Mouse (Mus musculus): ENCODE results near the gene Clstn1.

Gene Clstn1

DNA sequence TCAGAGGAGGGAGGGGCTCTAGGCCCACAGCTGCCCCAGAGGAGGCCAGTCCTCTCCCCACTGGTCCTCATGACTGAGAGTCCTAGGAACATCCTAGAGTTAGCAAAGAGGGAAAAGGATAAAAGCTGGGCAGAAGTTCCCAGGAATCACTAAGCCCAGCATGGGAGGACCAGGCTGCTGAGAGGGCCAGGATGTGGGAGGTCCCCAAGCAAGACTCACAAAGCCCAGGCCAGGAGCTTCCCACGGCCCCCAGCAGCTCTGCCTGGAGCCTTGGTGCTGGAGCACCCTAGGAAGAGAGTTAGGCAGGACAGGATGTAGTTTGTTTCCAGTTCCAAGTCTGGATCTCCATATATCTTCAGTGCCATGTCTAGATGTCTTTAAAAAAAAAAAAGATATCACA, 91.7 kb downstream of the Clstn1 start:
- no peak for DNase-seq (ENCODE audit: low spot score)

DNA sequence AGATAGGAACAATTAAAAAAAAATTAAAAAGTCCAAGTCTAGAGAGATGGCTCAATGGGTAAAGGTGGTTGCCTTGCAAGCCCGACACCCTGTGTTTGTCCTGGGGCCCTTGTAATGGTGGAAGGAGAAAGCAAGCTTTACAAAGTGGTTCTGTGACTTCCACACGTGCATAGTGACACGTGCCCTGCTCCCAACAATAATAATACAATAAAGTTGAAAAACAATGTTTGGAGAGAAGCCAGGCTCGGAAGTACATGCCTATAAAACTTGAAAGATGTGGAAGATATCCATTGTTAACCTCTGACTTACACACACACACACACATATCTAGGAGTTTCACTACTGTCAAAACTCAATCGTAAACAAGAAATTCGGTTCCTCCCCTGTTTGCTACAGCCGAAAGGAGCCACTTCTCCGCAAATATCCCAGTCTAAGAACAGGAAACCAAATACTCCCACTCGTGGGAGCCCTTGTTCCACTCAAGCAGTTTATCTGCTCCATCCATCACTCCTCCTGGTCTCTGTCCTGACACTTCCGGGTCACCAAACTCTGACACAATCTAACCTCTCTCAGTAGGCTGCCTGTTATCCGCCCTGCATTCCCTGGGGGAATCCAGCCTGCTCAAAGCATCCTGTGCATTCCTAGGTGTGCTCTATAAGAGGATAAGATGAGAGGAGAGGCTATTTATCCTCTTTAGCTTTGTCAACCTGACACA, 92.9 kb downstream of the Clstn1 start:
- DNase-seq (ENCODE audit: low spot score): no peak

DNA sequence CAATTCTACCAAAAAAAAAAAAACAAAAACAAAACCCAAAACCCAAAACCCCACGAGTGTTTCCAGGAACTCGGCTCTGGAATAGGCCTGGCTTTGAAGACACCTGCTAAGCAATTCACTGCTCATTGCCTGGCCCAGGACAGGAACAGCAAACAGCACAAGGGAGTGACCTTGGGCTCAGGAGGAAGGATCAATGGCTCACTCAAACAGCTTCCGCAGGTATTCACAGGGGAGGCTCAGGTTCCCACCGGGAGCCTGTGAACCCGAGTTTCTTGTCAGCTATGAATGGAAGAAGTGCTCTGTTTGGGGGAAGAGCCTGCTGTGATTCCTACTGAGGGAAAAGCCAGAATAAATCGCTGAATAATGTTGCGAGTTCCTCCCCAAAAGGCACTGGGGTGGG, 97.6 kb downstream of the Clstn1 start:
- DNase-seq (ENCODE audit: low spot score): no peak

DNA sequence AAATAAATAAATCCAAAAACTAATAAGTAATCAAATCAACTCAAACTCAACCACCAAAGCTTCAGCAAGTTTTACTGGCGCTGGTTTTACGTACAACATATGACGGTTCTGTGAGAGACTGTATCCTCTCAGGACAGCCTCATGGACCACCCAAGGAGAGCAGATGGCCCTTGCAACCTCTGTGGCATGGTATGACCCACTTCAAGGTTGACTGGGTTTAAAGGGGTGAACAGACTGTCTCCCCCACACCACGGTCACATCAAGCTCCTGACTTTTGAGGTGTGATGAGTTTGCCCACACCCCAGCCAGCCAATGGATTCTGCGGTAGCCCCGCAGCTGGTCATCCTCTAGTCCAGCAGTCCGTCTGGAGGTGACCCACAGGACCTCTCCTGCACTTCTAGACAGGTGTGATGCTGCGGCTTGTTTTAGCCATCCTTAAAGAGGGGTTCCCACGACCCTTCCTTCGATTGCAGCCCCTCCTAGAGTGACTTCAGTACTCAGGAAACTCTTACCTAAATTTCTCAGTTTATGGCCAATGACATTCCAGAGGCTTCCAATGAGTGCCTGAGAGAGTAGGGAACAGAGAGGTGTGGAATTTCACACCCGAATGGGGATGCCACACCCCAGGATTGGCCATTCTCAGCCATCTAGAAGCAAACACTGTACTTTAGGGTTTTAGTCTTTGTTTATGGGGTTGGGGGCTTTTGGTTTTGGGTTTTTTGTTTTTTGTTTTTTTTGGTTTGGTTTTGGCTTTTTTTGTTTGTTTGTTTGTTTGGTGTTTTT, 98.8 kb downstream of the Clstn1 start:
- no peak for DNase-seq (ENCODE audit: low spot score)

DNA sequence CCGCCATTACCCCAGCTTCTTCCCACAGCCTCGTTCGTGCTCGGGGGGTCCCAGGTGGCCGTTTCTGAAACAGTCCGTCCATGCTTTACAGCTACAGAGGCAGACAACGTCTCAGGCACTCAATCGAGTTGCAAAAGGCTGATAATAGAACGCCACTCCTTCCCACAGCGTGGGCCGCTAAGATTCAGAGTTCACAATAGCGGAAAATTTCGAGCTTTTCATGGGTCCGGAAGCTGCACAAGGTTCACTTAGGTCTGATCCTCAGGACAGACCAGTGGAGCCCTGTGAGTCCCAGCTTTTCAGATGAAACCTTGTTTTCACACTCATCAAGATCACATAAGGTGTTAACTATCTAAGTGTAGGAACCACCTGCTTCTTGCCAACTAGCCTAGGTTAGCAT, 102.6 kb downstream of the Clstn1 start:
- DNase-seq (ENCODE audit: low spot score): no peak

DNA sequence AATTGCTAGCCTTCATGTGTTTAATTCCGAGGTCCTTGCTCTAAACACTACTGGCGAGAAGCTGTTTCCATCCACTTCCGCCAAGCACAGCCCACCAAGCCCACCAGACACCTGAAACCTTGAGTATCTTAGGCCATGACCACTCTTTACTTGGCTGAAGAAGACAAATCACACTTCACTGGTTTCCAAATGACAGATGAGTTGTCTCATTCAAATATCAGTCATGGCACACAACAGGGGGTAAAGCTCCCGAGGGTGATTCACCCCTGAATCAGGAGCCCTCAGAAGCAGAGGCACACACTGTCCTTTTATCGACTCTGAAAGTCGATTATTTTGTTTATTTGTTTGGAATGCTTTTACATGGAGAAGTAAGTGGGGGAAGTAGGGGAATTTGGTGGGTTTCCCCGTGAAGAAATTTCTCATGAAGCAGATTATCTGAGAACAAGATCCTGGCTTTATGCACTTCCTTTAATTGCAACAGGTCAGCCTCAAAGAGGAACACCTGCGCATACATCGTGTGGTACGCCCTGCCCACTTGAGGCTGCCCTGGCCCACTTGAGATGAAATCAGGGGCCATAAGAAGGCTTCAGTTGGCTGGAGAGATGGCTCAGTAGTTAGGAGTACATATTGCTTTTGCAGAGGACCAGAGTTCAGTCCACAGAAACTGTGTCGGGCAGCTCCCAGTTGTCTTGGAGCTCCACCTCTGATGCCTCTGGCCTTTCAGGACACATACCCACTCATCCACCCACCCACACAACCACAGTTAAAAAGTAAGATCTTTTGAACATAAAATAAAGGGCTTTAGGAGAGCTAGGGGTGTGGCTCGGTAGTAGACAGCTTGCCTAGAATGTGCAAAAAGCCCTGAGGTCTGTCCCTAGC, 103.8 kb downstream of the Clstn1 start:
- DNase-seq (ENCODE audit: low spot score): no peak

DNA sequence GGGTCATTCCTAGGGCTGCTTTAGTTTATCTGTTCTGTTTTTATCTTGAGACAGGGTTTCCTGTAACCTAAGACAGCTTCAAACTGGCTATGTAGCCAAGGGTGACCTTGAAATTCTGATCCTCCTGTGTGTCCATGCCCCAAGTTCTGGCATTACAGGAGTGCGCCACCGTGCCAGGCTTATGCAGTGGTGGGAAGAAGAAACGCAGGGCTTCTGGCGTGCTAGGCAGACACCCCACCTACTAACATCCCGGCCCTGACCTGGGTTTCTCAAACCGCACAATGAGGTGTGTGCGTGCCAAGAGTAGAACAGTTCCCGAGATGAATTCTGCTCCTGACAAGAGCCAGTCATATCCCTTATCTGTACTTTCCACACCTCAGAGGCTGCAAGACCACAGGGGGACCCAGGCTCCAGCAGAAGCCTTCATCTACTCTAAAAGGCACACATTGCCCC, 104.6 kb downstream of the Clstn1 start:
- no peak for DNase-seq (ENCODE audit: low spot score)

DNA sequence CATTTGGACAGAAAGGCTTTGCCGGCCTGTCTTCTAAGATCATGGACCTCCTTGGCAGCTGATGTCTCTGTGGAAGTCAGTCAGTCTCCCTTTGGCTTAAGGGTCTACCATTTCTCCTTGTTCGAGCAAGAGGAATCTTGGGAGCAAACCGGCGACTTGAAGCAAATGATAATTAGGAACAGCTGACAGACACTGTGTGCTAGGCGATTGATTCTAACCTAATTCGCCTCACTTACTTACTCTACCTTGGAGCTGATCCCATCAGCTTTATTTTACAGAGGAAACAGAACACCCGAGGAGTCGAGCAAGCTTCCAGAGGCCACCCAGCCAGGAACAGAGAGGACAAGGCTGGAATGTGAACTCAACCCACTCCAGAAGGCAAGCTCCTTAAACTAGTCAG, 105.1 kb downstream of the Clstn1 start:
- DNase-seq (ENCODE audit: low spot score): no peak

DNA sequence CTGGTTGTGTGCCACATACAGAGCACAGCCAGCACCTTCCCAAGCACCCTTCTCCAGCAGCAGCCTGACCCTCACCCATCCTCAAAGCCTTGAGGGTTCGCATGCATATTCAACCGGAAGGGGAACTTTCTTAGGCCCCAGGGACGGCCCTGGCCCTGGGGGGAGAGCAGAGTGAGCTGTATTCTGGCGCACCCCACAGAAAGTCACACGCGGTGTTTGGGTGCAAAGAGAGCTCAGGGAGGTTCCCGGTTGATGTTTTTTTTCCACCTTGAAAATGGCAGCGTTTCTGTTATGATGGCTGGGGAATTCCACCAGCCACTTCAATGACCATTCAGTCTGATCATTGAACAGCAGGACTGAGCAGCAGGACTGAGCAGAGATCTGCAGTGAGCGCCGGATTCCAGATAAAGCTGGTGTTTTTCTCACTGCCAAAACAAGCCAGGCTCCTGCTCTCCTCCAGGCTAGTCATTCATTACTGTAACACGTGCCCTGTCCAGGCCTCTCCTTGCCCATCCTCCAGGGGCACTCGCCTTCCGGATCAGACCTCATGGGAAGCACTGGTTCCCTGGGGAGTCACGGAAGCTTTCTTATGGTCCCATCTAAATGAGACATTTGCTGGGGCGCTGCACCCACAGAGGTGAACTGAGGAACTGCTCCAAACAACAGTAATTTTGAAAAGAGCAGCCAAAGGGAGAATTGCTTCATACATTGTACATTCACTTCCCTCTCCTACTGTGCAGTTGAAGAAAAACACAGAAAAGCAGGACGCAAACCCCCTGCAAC, 110.1 kb downstream of the Clstn1 start:
- no peak for DNase-seq (ENCODE audit: low spot score)

DNA sequence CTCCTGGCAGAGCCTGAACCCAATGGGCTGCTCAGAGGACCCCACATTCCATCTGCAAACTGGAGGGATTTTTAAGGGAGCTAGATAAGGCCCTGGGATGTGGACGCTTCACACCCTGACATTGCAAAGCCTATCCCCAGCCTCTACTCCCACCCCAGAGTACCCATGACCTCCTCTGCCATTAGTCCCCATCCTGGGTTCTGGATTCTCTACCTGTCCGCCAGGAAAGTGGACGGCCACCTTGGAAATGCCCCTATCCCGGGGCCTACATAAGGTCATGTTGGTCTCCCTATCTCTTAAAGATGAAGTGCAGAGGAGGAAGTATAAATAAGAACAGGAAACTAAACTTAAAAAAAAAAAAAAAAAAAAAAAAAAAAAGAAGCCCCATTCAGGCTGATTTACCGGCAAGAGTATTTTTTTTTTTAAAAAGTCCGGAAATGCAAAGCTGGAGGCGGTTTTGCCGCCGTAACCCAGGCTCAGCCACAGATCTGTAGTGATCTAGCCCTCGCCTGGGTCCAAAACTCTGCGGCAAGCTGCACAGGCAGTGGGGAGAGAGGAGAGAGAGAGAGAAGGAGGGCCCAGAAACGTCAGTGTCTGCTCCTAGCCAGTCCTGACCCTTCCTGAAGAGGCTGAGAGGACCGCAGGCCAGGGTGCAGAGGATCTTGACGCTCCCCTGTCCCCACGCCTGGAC, 111.4 kb downstream of the Clstn1 start:
- no peak for DNase-seq (ENCODE audit: low spot score)

DNA sequence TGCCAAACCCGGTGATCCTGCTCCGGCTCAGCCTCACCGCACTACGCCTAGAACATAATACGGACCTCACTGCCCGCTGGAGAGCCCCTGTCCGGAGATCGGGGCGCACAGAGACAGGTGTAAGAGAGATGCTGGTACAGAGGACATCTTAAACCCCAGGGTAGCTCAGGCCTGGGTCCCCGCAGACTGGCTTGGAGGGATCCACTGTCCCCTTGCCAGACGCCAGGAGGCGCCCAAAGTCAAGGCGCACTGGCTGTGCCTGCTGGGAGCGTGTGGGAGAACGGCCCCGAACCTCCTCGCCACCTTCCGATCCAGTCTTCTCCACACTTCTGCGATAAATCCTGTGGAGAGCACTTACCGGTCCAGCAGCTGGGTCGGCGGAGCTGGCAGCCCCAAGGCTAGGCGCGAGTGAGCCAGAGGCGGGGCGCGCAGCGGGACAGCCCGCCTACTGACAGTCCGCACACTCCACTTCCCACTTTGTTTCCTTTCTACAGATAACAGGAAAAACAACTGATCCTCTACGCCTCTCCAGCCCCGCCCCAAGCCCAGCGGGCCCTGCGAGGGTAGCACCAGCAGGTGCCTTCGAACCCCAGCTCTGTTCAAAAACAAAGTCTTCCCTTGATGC, 112.0 kb downstream of the Clstn1 start:
- peak; percentile 64 for DNase-seq (ENCODE audit: low spot score)
